Mouse (Mus musculus) olfactory bulb, adult 2 months (tissue): ENCODE results near the gene Zfp800. TPM values are rescaled to one million over a fixed set of nuclear protein-coding genes. Genes with fewer than 3 reads are reported as not detected.

Source experiments
- H3K27ac ChIP-seq: fragments of 200-500 bp; 2 replicates; pipeline ENCODE4 v1.5.1; 2012; ENCODE audit warnings: low read depth, low read length; ENCODE audit not compliant: insufficient read depth
- H3K4me1 ChIP-seq: fragments of 200-500 bp; 2 replicates; pipeline ENCODE4 v1.6.1; 2012; ENCODE audit warnings: low read length; ENCODE audit not compliant: control insufficient read depth, insufficient read depth
- H3K4me3 ChIP-seq: fragments of 200-500 bp; 2 replicates; pipeline ENCODE4 v1.5.1; 2012; ENCODE audit warnings: mild to moderate bottlenecking, low read depth, low read length, moderate library complexity; ENCODE audit not compliant: insufficient read depth
- CTCF ChIP-seq: fragments of 200-500 bp; IDR thresholded peaks from 2 replicates; pipeline ENCODE4 v1.5.1; 2012; ENCODE audit warnings: low read depth, mild to moderate bottlenecking, low read length, moderate library complexity; ENCODE audit not compliant: insufficient read depth
- POLR2A ChIP-seq: fragments of 200-500 bp; IDR thresholded peaks from 2 replicates; pipeline ENCODE4 v1.6.1; 2012; ENCODE audit warnings: mild to moderate bottlenecking, low read depth, low read length, moderate library complexity; ENCODE audit not compliant: insufficient read depth
- WGBS: fragments of 180-500 bp; shearing (Covaris S2); methylation state at CpG from one replicate; pipeline ENCODE4 v1.1.7; 2018; 5-methylcytosine and 5-hydroxymethylcytosine counted together
- polyA plus RNA-seq: library from polyadenylated mRNA; stranded (reverse); fragments of >200 nt; gene quantifications from 2 replicates; pipeline ENCODE4 v1.2.4, GENCODE M21; 2012; ENCODE audit warnings: low replicate concordance; ENCODE audit not compliant: missing spikeins, insufficient read depth, insufficient read length

Gene Zfp800
- polyA plus RNA-seq, 1 experiment = not detected

DNA sequence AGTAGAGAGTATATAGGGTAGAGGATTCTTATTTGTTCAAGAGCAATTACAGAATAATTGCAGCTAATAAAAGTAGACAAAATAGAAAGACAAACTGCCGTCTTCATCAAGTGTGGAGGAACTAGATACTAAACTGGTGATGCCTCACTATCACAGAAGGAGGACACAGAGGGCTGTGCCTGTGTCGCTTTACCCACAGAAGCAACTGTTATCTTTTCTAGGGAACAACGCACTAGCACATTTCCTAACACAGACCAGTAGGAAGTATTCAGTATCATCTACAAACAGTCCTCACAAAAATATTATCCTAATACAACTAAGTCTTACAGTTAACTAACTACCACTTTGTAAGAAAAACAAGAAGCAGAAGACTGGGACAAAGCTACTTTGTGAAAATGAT lies 71.1 kb downstream of the Zfp800 start:
- no peak overlapping the region for H3K27ac ChIP-seq
- H3K4me3 ChIP-seq = no peak overlapping the region
- no peaks in the 10 kb centered on the region for H3K4me1 ChIP-seq
- TF ChIP-seq CTCF (no peak), POLR2A (no peak)
- 89% methylated on average over 3 of the region's 3 CpGs for WGBS

DNA sequence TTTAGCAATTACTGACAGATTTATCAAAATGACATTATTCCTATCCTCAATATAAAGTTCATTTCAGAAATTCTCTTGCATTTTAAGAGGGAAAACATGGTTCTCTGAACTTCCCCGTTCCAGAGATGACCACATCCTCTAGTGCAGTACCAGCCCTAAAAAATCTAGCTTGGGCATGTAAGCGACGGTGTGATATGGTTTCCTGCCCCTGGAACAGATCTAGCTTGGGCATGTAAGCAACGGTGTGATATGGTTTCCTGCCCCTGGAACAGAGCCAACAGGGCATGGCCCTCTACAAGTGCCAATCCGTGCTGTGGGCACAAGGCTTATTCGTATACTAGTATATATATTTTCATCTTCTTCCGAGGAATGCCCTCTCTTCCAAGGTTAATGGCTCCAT lies 75.4 kb downstream of the Zfp800 start:
- H3K4me1 ChIP-seq = no peaks in the 10 kb centered on the region
- H3K27ac ChIP-seq = no peak overlapping the region
- no peak overlapping the region for H3K4me3 ChIP-seq
- TF ChIP-seq POLR2A = no peak
- no peak for TF ChIP-seq CTCF
- WGBS = 84% methylated on average over 7 of the region's 7 CpGs

DNA sequence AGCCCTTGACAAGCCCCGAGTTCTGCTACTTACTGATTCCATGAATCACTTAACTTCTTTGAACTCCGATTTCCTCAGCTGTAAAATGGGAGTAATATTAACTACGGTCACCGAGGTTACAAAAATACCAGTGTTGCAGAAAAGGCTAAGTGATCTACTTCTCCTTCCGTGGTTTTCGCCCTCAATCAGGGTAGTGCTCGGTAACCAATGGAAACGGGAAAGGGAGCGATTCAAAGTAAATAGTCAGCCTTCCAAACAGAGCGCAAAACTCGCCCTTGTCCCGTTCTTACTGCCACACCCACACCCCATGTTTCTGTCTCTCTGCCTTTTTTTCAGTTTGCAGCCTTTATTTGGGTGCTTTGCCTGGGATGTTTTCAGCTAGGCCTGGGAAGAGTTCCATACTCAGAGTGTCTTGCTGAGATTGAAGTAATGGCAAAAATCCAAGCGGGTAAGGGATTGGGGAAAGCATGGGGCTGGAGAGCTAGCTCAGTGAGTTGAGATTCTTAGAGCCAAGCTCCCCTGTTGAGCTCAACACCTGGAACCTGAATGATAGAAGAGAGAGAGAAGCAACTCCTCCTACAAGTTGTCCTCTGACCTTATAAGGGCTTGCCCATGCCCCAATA lies 78.0 kb downstream of the Zfp800 start:
- Histone ChIP-seq H3K4me1 (no peaks in the 10 kb centered on the region), H3K27ac (no peak overlapping the region), H3K4me3 (no peak overlapping the region)
- no peak for TF ChIP-seq POLR2A
- no peak for TF ChIP-seq CTCF
- 52% methylated on average over 13 of the region's 13 CpGs for WGBS

DNA sequence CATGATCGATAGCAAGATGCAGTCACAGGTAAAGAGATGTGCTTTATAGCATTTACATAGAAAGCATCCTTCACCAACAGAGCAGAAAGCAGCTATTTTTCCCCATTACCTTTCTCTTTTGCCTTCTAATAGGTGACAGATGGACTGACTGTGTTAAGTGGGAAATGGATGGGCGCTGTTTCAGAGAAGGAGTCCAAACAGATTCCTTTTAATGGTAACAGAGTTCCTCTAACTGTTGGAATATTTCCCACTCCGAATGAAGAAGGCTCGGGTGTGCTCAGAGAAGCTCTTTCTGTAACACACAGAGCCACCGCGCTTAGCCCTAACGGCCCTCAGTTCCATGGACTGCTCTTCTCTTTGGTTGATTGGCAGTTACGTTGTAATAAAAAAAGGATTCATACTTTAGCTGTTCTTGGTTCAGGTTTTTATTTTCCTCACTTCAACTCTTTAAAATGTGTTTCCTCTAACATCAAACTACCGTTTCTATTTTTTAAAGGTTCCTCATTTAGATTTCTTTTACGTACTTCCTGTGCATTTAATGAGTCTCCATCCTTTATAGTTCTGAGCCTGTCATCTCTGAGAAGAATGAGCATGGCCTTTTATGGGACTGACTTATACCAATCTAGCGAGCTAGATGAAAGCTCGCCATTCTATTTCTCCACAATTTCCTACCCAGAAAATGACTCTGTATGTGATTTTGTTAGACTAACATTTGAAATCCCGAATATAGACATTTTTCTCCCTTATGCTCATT lies 78.8 kb downstream of the Zfp800 start:
- no peak for TF ChIP-seq CTCF
- no peak for TF ChIP-seq POLR2A
- no peak overlapping the region for H3K27ac ChIP-seq
- WGBS = 78% methylated on average over 13 of the region's 13 CpGs
- H3K4me1 ChIP-seq = no peaks in the 10 kb centered on the region
- H3K4me3 ChIP-seq = no peak overlapping the region

DNA sequence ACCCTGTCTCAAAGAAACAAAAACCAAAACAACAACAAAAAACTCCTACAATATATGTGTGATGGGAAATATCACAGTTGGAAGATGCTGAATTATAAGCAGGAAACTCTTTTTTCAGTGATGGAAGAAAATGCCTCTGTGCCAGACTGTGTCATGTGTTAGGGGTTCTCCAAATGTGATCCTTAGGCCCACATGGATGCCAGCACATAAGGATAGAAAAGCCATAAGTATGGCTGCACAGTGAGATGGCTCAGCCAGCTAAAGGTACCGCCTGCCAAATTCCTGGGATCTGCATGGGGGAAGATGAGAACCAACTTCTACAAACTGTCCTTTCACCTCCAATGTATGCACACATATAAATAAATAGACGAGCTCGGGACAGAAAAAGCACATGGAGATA lies 82.6 kb downstream of the Zfp800 start:
- WGBS = 94% methylated on average over 3 of the region's 3 CpGs
- no peak overlapping the region for H3K27ac ChIP-seq
- H3K4me3 ChIP-seq = no peak overlapping the region
- H3K4me1 ChIP-seq = no peaks in the 10 kb centered on the region
- TF ChIP-seq CTCF (no peak), POLR2A (no peak)

DNA sequence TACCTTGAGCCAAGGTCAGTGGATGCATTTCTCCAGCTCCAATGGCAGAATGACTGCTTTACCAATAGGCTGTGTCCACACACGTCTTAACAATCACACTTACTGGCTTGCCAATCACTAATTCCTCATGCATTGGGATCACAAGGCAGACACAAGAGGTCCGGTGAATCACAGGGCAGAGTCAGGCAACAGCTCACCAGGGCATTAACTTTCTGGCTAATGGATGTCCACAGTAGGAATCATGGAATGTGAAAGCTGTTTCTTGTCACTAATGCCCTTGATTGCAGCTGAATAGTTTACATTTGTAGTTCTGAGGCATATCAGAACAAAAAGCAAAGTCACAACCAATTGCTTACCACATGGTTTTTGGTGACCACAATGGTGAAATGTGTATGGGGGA lies 85.7 kb downstream of the Zfp800 start:
- H3K27ac ChIP-seq = no peak overlapping the region
- TF ChIP-seq POLR2A (no peak), CTCF (no peak)
- H3K4me1 ChIP-seq = no peaks in the 10 kb centered on the region
- H3K4me3 ChIP-seq = no peak overlapping the region
- 78% methylated on average over 2 of the region's 2 CpGs for WGBS

DNA sequence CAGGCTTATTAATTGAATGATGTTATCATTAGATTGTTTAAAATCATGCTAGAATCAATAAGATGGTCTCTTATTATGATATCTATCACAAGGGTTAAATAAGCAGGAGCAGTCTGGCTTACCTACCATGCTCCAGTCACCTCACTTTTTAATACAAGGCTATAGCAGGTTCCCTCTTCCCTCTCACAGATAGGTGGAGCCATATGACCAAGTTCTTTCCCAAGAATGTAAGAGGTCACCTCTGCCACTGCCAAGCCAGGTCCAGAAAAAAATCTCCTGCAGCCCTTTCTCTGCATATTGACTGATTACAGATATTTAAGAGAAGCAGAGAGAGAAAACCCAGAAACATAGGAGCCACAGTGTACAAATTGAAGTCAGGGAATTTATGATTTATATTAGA lies 88.1 kb downstream of the Zfp800 start:
- Histone ChIP-seq H3K4me1 (no peaks in the 10 kb centered on the region), H3K27ac (no peak overlapping the region), H3K4me3 (no peak overlapping the region)
- TF ChIP-seq CTCF (no peak), POLR2A (no peak)

DNA sequence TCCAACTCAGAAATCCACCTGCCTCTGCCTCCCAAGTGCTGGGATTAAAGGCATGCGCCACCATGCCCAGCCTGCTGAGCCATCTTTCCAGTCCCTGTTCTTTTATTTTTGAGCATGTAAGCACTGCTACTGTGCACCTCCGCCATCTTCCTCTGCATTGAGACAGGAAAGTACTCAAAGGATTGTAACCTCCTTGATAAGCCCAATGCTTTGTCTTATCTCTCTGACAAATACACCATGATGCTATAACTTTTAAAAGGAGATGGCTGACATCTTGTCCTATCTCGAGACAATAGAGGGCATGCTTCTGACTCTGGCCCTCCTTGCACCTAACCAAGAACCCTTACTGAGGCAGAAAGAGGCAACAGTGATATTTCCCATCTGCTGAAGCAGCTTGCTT lies 88.9 kb downstream of the Zfp800 start:
- WGBS = 92% methylated on average over 3 of the region's 3 CpGs
- no peak for TF ChIP-seq CTCF
- no peak for TF ChIP-seq POLR2A
- Histone ChIP-seq H3K4me1 (no peaks in the 10 kb centered on the region), H3K27ac (no peak overlapping the region), H3K4me3 (no peak overlapping the region)

DNA sequence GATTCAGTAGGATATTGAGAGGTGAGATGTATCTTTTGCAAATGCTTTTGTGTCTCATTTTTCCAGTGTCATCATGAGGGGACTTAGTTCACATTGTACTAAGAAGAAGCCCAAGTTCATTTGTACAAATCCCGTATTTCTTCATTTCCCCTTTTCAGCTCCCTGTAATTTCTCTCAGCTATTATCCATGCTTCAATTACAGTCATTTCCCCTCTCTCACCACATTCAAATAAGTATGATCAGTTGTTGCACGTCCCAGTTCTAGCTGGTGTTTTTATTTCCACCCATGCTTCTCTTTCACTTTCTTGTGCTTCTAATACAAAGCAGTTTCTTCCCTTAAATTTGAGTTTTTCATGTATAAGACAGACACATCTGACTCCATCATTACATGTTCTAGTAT lies 91.1 kb downstream of the Zfp800 start:
- Histone ChIP-seq H3K4me3 (no peak overlapping the region), H3K27ac (no peak overlapping the region), H3K4me1 (no peaks in the 10 kb centered on the region)
- TF ChIP-seq CTCF (no peak), POLR2A (no peak)
- WGBS = 14% methylated on average over 2 of the region's 2 CpGs
